Mouse (Mus musculus) thymus, postnatal 25 days (tissue): ENCODE data around the gene Lrrc8b.

Experiments
- DNase-seq: peaks from one replicate; pipeline ENCODE4 v3.0.0; 2022

Gene Lrrc8b

GRCm38 (mm10) chr5:105415198-105415791 lies at the start of gene Lrrc8b:
Gene Lrrc8b (plus strand): TSS chr5:105415775.
- peak; percentile 81 for DNase-seq

- DNase-seq, result no peak
These were observed 34.1 kb upstream of the Lrrc8b start for GRCm38 (mm10) chr5:105381482-105381881.

- DNase-seq, result no peak
These were observed 25.2 kb upstream of the Lrrc8b start for GRCm38 (mm10) chr5:105390346-105390745.

- DNase-seq, result no peak
These were observed 21.8 kb upstream of the Lrrc8b start for GRCm38 (mm10) chr5:105393731-105394130.

- no peak for DNase-seq
These were observed 20.4 kb upstream of the Lrrc8b start for GRCm38 (mm10) chr5:105395188-105395587.

- DNase-seq, result no peak
These were observed 16.6 kb upstream of the Lrrc8b start for GRCm38 (mm10) chr5:105398966-105399365.

GRCm38 (mm10) chr5:105399631-105400423 lies 15.7 kb upstream of the Lrrc8b start:
- DNase-seq, result peak; percentile 75

- DNase-seq, result no peak
These were observed 14.9 kb upstream of the Lrrc8b start for GRCm38 (mm10) chr5:105400424-105401375.

GRCm38 (mm10) chr5:105401536-105401935 lies 14.0 kb upstream of the Lrrc8b start:
- no peak for DNase-seq

- peak; percentile 85 for DNase-seq
These were observed 10.6 kb upstream of the Lrrc8b start for GRCm38 (mm10) chr5:105404961-105405360.

- DNase-seq, result no peak
These were observed 7.9 kb upstream of the Lrrc8b start for GRCm38 (mm10) chr5:105407661-105408060.

GRCm38 (mm10) chr5:105409092-105409491 lies 6.5 kb upstream of the Lrrc8b start:
- DNase-seq, result no peak

GRCm38 (mm10) chr5:105410521-105411293 lies 4.9 kb upstream of the Lrrc8b start:
- DNase-seq, result no peak

- no peak for DNase-seq
These were observed 4.3 kb upstream of the Lrrc8b start for GRCm38 (mm10) chr5:105411294-105411570.

GRCm38 (mm10) chr5:105411768-105412167 lies 3.8 kb upstream of the Lrrc8b start:
- DNase-seq, result no peak

- no peak for DNase-seq
These were observed 2.9 kb upstream of the Lrrc8b start for GRCm38 (mm10) chr5:105412634-105413033.

GRCm38 (mm10) chr5:105414341-105415120 lies 1.0 kb upstream of the Lrrc8b start:
- no peak for DNase-seq

GRCm38 (mm10) chr5:105415951-105416675 lies 538 bp downstream of the Lrrc8b start:
- no peak for DNase-seq

GRCm38 (mm10) chr5:105417217-105417616 lies 1.6 kb downstream of the Lrrc8b start:
- DNase-seq, result no peak

GRCm38 (mm10) chr5:105418364-105418763 lies 2.8 kb downstream of the Lrrc8b start:
- DNase-seq, result no peak

GRCm38 (mm10) chr5:105418851-105419250 lies 3.3 kb downstream of the Lrrc8b start:
- no peak for DNase-seq
